Mouse (Mus musculus): Measurements from ENCODE around the gene Abcb6. TPM values are rescaled to one million over a fixed set of nuclear protein-coding genes. Genes with fewer than 3 reads are reported as not detected.

The Abcb6 gene
- 16.6 and 18.6 TPM in 2 replicates for polyA plus RNA-seq (2012; ENCODE audit: insufficient read depth, insufficient read length, missing spikeins)

- TF ChIP-seq CTCF (IDR thresholded peaks at IDR 0.05; ENCODE audit: low read depth, low read length) = no peak
- TF ChIP-seq POLR2A (IDR thresholded peaks at IDR 0.05; ENCODE audit: borderline replicate concordance, low read depth, low read length) = no peak
- Histone ChIP-seq H3K4me1 (ENCODE audit: control insufficient read depth, insufficient read depth, low read length) (peaks cover 5% of the 10 kb centered on the region; the same call in 1 of the 2 replicates), H3K27ac (ENCODE audit: insufficient read depth, low read depth, low read length) (no peak within 1 kb of the TSS)
These were observed at the start of gene Abcb6 for GRCm38 (mm10) chr1:75180105-75180590. Gene Abcb6, minus strand, starts transcription at chr1:75180392.

GRCm38 (mm10) chr1:75229158-75229557 is 49.0 kb upstream of the Abcb6 start:
- H3K27ac ChIP-seq (ENCODE audit: insufficient read depth, low read depth, low read length) = no peak overlapping the region
- TF ChIP-seq CTCF (IDR thresholded peaks at IDR 0.05; ENCODE audit: low read depth, low read length) = no peak
- TF ChIP-seq POLR2A (IDR thresholded peaks at IDR 0.05; ENCODE audit: borderline replicate concordance, low read depth, low read length) = no peak
- H3K4me1 ChIP-seq (ENCODE audit: control insufficient read depth, insufficient read depth, low read length) = peaks cover 5% of the 10 kb centered on the region; the same call in 1 of the 2 replicates
- no peak overlapping the region for H3K4me3 ChIP-seq (ENCODE audit: insufficient read depth, low read length)

More at GRCm38 (mm10) chr1:75180105-75180590, at the start of gene Abcb6:
- peak within 1 kb of the TSS; percentile 66 for H3K4me3 ChIP-seq (ENCODE audit: insufficient read depth, low read length)

- no peak overlapping the region for H3K27ac ChIP-seq (ENCODE audit: insufficient read depth, low read depth, low read length)
- H3K4me1 ChIP-seq (ENCODE audit: control insufficient read depth, insufficient read depth, low read length) = peaks cover 5% of the 10 kb centered on the region; the same call in 1 of the 2 replicates
- TF ChIP-seq POLR2A (IDR thresholded peaks at IDR 0.05; ENCODE audit: borderline replicate concordance, low read depth, low read length) = no peak
- TF ChIP-seq CTCF (IDR thresholded peaks at IDR 0.05; ENCODE audit: low read depth, low read length) = no peak
- H3K4me3 ChIP-seq (ENCODE audit: insufficient read depth, low read length) = no peak overlapping the region
These were observed 47.5 kb upstream of the Abcb6 start for GRCm38 (mm10) chr1:75227653-75228052.

- Histone ChIP-seq H3K4me1 (ENCODE audit: control insufficient read depth, insufficient read depth, low read length) (peaks cover 12% of the 10 kb centered on the region), H3K27ac (ENCODE audit: insufficient read depth, low read depth, low read length) (no peak overlapping the region), H3K4me3 (ENCODE audit: insufficient read depth, low read length) (no peak overlapping the region)
- TF ChIP-seq CTCF (IDR thresholded peaks at IDR 0.05; ENCODE audit: low read depth, low read length) (no peak), POLR2A (IDR thresholded peaks at IDR 0.05; ENCODE audit: borderline replicate concordance, low read depth, low read length) (no peak)
These were observed 45.9 kb upstream of the Abcb6 start for GRCm38 (mm10) chr1:75226138-75226537.

- TF ChIP-seq CTCF (IDR thresholded peaks at IDR 0.05; ENCODE audit: low read depth, low read length) (no peak), POLR2A (IDR thresholded peaks at IDR 0.05; ENCODE audit: borderline replicate concordance, low read depth, low read length) (no peak)
- Histone ChIP-seq H3K4me3 (ENCODE audit: insufficient read depth, low read length) (no peak overlapping the region), H3K4me1 (ENCODE audit: control insufficient read depth, insufficient read depth, low read length) (peaks cover 8% of the 10 kb centered on the region), H3K27ac (ENCODE audit: insufficient read depth, low read depth, low read length) (no peak overlapping the region)
These were observed 45.3 kb upstream of the Abcb6 start for GRCm38 (mm10) chr1:75225473-75225872.

GRCm38 (mm10) chr1:75223532-75223931 is 43.3 kb upstream of the Abcb6 start:
- H3K27ac ChIP-seq (ENCODE audit: insufficient read depth, low read depth, low read length) = no peak overlapping the region
- H3K4me3 ChIP-seq (ENCODE audit: insufficient read depth, low read length) = no peak overlapping the region
- TF ChIP-seq CTCF (IDR thresholded peaks at IDR 0.05; ENCODE audit: low read depth, low read length) = no peak
- no peak for TF ChIP-seq POLR2A (IDR thresholded peaks at IDR 0.05; ENCODE audit: borderline replicate concordance, low read depth, low read length)
- H3K4me1 ChIP-seq (ENCODE audit: control insufficient read depth, insufficient read depth, low read length) = peaks cover 7% of the 10 kb centered on the region

GRCm38 (mm10) chr1:75222926-75223325 is 42.7 kb upstream of the Abcb6 start:
- Histone ChIP-seq H3K4me1 (ENCODE audit: control insufficient read depth, insufficient read depth, low read length) (peaks cover 10% of the 10 kb centered on the region), H3K27ac (ENCODE audit: insufficient read depth, low read depth, low read length) (no peak overlapping the region), H3K4me3 (ENCODE audit: insufficient read depth, low read length) (no peak overlapping the region)
- TF ChIP-seq CTCF (IDR thresholded peaks at IDR 0.05; ENCODE audit: low read depth, low read length) (no peak), POLR2A (IDR thresholded peaks at IDR 0.05; ENCODE audit: borderline replicate concordance, low read depth, low read length) (no peak)

GRCm38 (mm10) chr1:75221538-75221937 is 41.3 kb upstream of the Abcb6 start:
- Histone ChIP-seq H3K4me3 (ENCODE audit: insufficient read depth, low read length) (no peak overlapping the region), H3K27ac (ENCODE audit: insufficient read depth, low read depth, low read length) (no peak overlapping the region), H3K4me1 (ENCODE audit: control insufficient read depth, insufficient read depth, low read length) (peaks cover 12% of the 10 kb centered on the region)
- TF ChIP-seq CTCF (IDR thresholded peaks at IDR 0.05; ENCODE audit: low read depth, low read length) (no peak), POLR2A (IDR thresholded peaks at IDR 0.05; ENCODE audit: borderline replicate concordance, low read depth, low read length) (no peak)

GRCm38 (mm10) chr1:75219531-75219930 is 39.3 kb upstream of the Abcb6 start, which contains the start of gene Tuba4a:
Gene Tuba4a, minus strand, starts transcription at chr1:75219865.
- H3K4me1 ChIP-seq (ENCODE audit: control insufficient read depth, insufficient read depth, low read length) = peaks cover 23% of the 10 kb centered on the region
- TF ChIP-seq CTCF (IDR thresholded peaks at IDR 0.05; ENCODE audit: low read depth, low read length) (no peak), POLR2A (IDR thresholded peaks at IDR 0.05; ENCODE audit: borderline replicate concordance, low read depth, low read length) (no peak)
- H3K27ac ChIP-seq (ENCODE audit: insufficient read depth, low read depth, low read length) = peak within 1 kb of the TSS; percentile 10
- peak within 1 kb of the TSS; percentile 95 for H3K4me3 ChIP-seq (ENCODE audit: insufficient read depth, low read length)

GRCm38 (mm10) chr1:75219078-75219477 is 38.9 kb upstream of the Abcb6 start:
- TF ChIP-seq POLR2A (IDR thresholded peaks at IDR 0.05; ENCODE audit: borderline replicate concordance, low read depth, low read length) (peak; percentile 87; the same call in 1 of the 2 replicates), CTCF (IDR thresholded peaks at IDR 0.05; ENCODE audit: low read depth, low read length) (no peak)
- Histone ChIP-seq H3K27ac (ENCODE audit: insufficient read depth, low read depth, low read length) (peak overlapping the region; percentile 10), H3K4me1 (ENCODE audit: control insufficient read depth, insufficient read depth, low read length) (peaks cover 27% of the 10 kb centered on the region), H3K4me3 (ENCODE audit: insufficient read depth, low read length) (peak overlapping the region; percentile 95)

Measured in bone marrow macrophage, adult 2 months (primary cell).